ENCODE assay signal across 27 mouse cellular contexts in the genomic region with DNA sequence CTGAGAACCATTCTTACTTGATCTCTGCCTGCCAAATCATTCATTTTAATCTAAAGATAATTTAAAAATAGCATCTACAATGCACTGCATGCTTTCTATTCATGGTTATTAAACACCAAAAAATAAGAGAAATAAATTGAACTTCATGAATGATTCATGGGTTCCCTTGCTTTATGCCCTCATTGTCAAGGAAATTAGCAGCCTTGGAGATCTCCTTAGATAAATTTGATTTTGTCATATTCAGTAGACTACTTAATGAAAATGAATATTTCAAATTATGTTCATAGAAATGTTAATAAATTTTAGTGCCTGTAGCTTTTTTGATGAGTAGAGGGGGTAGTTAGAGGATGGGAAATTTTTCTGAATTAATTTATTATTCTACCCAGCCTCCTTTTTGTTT.
"Had no signal": no experiment of that assay in that cellular context is flagged by ENCODE, and none has a peak within 500 bp of the region (broad histone marks: within the 10 kb centered on the region; RNA-seq: fewer than 3 reads in every experiment).

No protein-coding gene starts in this region.

- H3K4me3 ChIP-seq: gastrocnemius, adult 2 months; heart, embryonic 10.5 days; heart, embryonic 12.5 days; hindbrain, embryonic 10.5 days; hindbrain, embryonic 12.5 days; intestine, embryonic 15.5 days; layer of hippocampus, adult 2 months; left cerebral cortex, adult 2 months; limb, embryonic 10.5 days; limb, embryonic 12.5 days; liver, embryonic 13.5 days had no signal

- DNase-seq: gastrocnemius, adult 2 months; gastrocnemius, postnatal 10 days; gastrocnemius, postnatal 25 days; heart, adult 18-20 months; heart, postnatal 10 days; heart, postnatal 4 days; kidney, adult 18-20 months; kidney, adult 8-10 months; kidney, postnatal 10 days; kidney, postnatal 25 days; kidney, postnatal 4 days; liver; liver, embryonic 13.5 days had no signal

- H3K9ac ChIP-seq: heart, embryonic 12.5 days; hindbrain, embryonic 12.5 days; hindbrain, embryonic 14.5 days; intestine, embryonic 15.5 days; limb, embryonic 12.5 days; liver, embryonic 13.5 days had no signal

- H3K4me1 ChIP-seq: heart, embryonic 10.5 days; heart, embryonic 12.5 days; hindbrain, embryonic 10.5 days; hindbrain, embryonic 12.5 days; intestine, embryonic 15.5 days; limb, embryonic 10.5 days; limb, embryonic 12.5 days; liver, embryonic 13.5 days had no signal

- H3K9me3 ChIP-seq: heart, embryonic 10.5 days; heart, embryonic 12.5 days; hindbrain, embryonic 10.5 days; hindbrain, embryonic 12.5 days; intestine, embryonic 15.5 days; limb, embryonic 10.5 days; limb, embryonic 12.5 days; liver, embryonic 13.5 days had no signal

- ATAC-seq: hindbrain, embryonic 16.5 days; inflammation-experienced regulatory T-cells, adult 6 months; intestine, embryonic 15.5 days; intestine, postnatal 0 days had no signal

- H3K27ac ChIP-seq: gastrocnemius, adult 2 months; heart, embryonic 10.5 days; hindbrain, embryonic 10.5 days; hindbrain, embryonic 12.5 days; hindbrain, embryonic 14.5 days; intestine, embryonic 15.5 days; layer of hippocampus, adult 2 months; left cerebral cortex, adult 2 months; limb, embryonic 10.5 days; limb, embryonic 12.5 days; liver, embryonic 13.5 days had no signal

- H3K36me3 ChIP-seq: heart, embryonic 10.5 days; heart, embryonic 12.5 days; hindbrain, embryonic 10.5 days; hindbrain, embryonic 12.5 days; intestine, embryonic 15.5 days; limb, embryonic 10.5 days; limb, embryonic 12.5 days; liver, embryonic 13.5 days had no signal

- H3K4me2 ChIP-seq: heart, embryonic 12.5 days; hindbrain, embryonic 12.5 days; hindbrain, embryonic 14.5 days; intestine, embryonic 15.5 days; limb, embryonic 12.5 days; liver, embryonic 11.5 days; liver, embryonic 13.5 days had no signal

- H3K27me3 ChIP-seq: heart, embryonic 12.5 days; hindbrain, embryonic 12.5 days; intestine, embryonic 15.5 days; limb, embryonic 12.5 days; liver, embryonic 13.5 days had no signal
